Mouse (Mus musculus): ENCODE results near the gene Gm2974. TPM values are rescaled to one million over a fixed set of nuclear protein-coding genes. Genes with fewer than 3 reads are reported as not detected.
"Not testable (repeated sequence)": the region's sequence is repeated elsewhere in the genome, so short reads cannot be mapped to it uniquely, and the experiment has no call there.

Gm2974 gene
- total RNA-seq (2021), result not detected
- long read RNA-seq, experiment 1, result 0 reads
- long read RNA-seq, experiment 2, result 0 reads

GRCm38 (mm10) chr14:4182491-4183210, at the start of gene Gm2974:
Gene Gm2974, plus strand, starts transcription at chr14:4182576.
- peak in 1 of 2 experiments; percentile 17 for DNase-seq (ENCODE audit: low spot score in 2 of 2)

- not testable (repeated sequence) for DNase-seq (ENCODE audit: low spot score in 2 of 2)
Observed at GRCm38 (mm10) chr14:4141646-4142045, 40.7 kb upstream of the Gm2974 start.

- not testable (repeated sequence) for DNase-seq (ENCODE audit: low spot score in 2 of 2)
Observed at GRCm38 (mm10) chr14:4164730-4165129, 17.6 kb upstream of the Gm2974 start, which contains the start of gene Gm3127. Gene Gm3127, plus strand, starts transcription at chr14:4165030.

GRCm38 (mm10) chr14:4182030-4182429, 346 bp upstream of the Gm2974 start:
- DNase-seq (ENCODE audit: low spot score in 2 of 2), result peak in 1 of 2 experiments; percentile 7

GRCm38 (mm10) chr14:4183375-4183774, 999 bp downstream of the Gm2974 start:
- not testable (repeated sequence) for DNase-seq (ENCODE audit: low spot score in 2 of 2)

GRCm38 (mm10) chr14:4249331-4249730, 67.0 kb downstream of the Gm2974 start, which contains the start of gene Gm3138:
Gene Gm3138, plus strand, starts transcription at chr14:4249631.
- DNase-seq (ENCODE audit: low spot score in 2 of 2), result not testable (repeated sequence)

Other genes with a start within 250 kb of the Gm2974 start
- not detected for gene Gm3095, start 219.0 kb upstream of the Gm2974 start, total RNA-seq (2021)
- gene Gm3099, start 184.2 kb upstream of the Gm2974 start, total RNA-seq (2021), result not detected
- gene Gm5796, start 158.6 kb upstream of the Gm2974 start, total RNA-seq (2021), result under 1 TPM in 1 of 2 experiments, not detected in 1; 0.40 TPM
- not detected for gene Gm3115, start 98.5 kb upstream of the Gm2974 start, total RNA-seq (2021)
- under 1 TPM; 0.32 to 0.36 TPM for gene Gm8108, start 72.0 kb upstream of the Gm2974 start, total RNA-seq (2021)
- not detected for gene Gm3127, start 17.5 kb upstream of the Gm2974 start, total RNA-seq (2021)
- not detected for gene Gm3138, start 67.1 kb downstream of the Gm2974 start, total RNA-seq (2021)
- gene Gm3149, start 134.7 kb downstream of the Gm2974 start, total RNA-seq (2021), result not detected
- not detected for gene 2610042L04Rik, start 152.2 kb downstream of the Gm2974 start, total RNA-seq (2021)
- gene Gm3159, start 214.9 kb downstream of the Gm2974 start, total RNA-seq (2021), result not detected
- gene Gm3164, start 232.9 kb downstream of the Gm2974 start, total RNA-seq (2021), result not detected
- not detected for gene Gm3173, start 248.4 kb downstream of the Gm2974 start, total RNA-seq (2021)

Data from adrenal gland, adult 18-20 months (tissue).